Mouse (Mus musculus): ENCODE data around the gene Celf1. TPM values are rescaled to one million over a fixed set of nuclear protein-coding genes. Genes with fewer than 3 reads are reported as not detected.

Gene Celf1
- polyA plus RNA-seq, 1 experiment from 2014 or later: 91.3 TPM

- no peak overlapping the region for H3K4me3 ChIP-seq
- no peaks in the 10 kb centered on the region for H3K4me1 ChIP-seq
- peaks cover 5% of the 10 kb centered on the region; the same call in 1 of the 2 replicates for H3K36me3 ChIP-seq
- no peak overlapping the region for H3K4me2 ChIP-seq
- ATAC-seq (ENCODE audit: insufficient number of reproducible peaks, insufficient read depth, low FRiP score, low TSS enrichment, low read depth): no peak
- no peak overlapping the region for H3K9ac ChIP-seq
- H3K27me3 ChIP-seq: no peaks in the 10 kb centered on the region
- H3K9me3 ChIP-seq: no peaks in the 10 kb centered on the region
- WGBS: 86% methylated on average over 5 of the region's 5 CpGs
- H3K27ac ChIP-seq: no peak overlapping the region
Measured at GRCm38 (mm10) chr2:90950149-90950548, 10.0 kb downstream of the Celf1 start.

GRCm38 (mm10) chr2:90950582-90951194 lies 10.5 kb downstream of the Celf1 start:
- Histone ChIP-seq H3K27me3 (no peaks in the 10 kb centered on the region), H3K4me3 (no peak overlapping the region), H3K9me3 (no peaks in the 10 kb centered on the region), H3K9ac (no peak overlapping the region), H3K27ac (no peak overlapping the region), H3K36me3 (peaks cover 5% of the 10 kb centered on the region; the same call in 1 of the 2 replicates), H3K4me1 (no peaks in the 10 kb centered on the region), H3K4me2 (no peak overlapping the region)
- no peak for ATAC-seq (ENCODE audit: insufficient number of reproducible peaks, insufficient read depth, low FRiP score, low TSS enrichment, low read depth)

- H3K9me3 ChIP-seq: no peaks in the 10 kb centered on the region
- no peak for ATAC-seq (ENCODE audit: insufficient number of reproducible peaks, insufficient read depth, low FRiP score, low TSS enrichment, low read depth)
- no peak overlapping the region for H3K4me2 ChIP-seq
- H3K27me3 ChIP-seq: no peaks in the 10 kb centered on the region
- H3K4me1 ChIP-seq: no peaks in the 10 kb centered on the region
- 79% methylated on average over 3 of the region's 3 CpGs for WGBS
- no peak overlapping the region for H3K4me3 ChIP-seq
- H3K36me3 ChIP-seq: peaks cover 8% of the 10 kb centered on the region
- no peak overlapping the region for H3K27ac ChIP-seq
- H3K9ac ChIP-seq: no peak overlapping the region
Measured at GRCm38 (mm10) chr2:90953461-90953860, 13.3 kb downstream of the Celf1 start.

- H3K4me2 ChIP-seq: no peak overlapping the region
- H3K36me3 ChIP-seq: peaks cover 3% of the 10 kb centered on the region
- WGBS: 54% methylated on average over 1 of the region's 1 CpGs
- H3K4me3 ChIP-seq: no peak overlapping the region
- H3K27ac ChIP-seq: no peak overlapping the region
- no peak overlapping the region for H3K9ac ChIP-seq
- H3K4me1 ChIP-seq: no peaks in the 10 kb centered on the region
- no peaks in the 10 kb centered on the region for H3K9me3 ChIP-seq
- ATAC-seq (ENCODE audit: insufficient number of reproducible peaks, insufficient read depth, low FRiP score, low TSS enrichment, low read depth): no peak
- no peaks in the 10 kb centered on the region for H3K27me3 ChIP-seq
Measured at GRCm38 (mm10) chr2:90956053-90956452, 15.9 kb downstream of the Celf1 start.

DNA sequence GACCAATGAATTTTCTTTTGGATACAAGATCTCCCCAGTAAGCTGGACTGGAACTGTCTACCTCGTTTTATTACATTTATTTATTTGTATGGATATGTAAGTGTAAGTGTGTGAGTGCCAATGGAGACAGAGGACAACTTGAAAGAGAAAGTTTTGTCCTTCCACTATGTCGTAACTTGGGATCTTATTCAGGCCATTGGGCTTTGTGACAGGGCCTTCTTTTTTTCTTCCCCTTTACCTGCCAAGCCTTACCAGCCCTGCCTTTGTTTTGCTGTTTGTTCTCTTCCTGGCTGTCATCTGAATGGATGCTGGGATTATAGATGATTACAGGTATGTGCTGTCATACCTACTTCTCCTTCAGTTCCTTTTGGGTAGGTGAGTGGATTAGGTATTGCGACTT lies 18.7 kb downstream of the Celf1 start:
- H3K4me3 ChIP-seq: no peak overlapping the region
- no peaks in the 10 kb centered on the region for H3K4me1 ChIP-seq
- H3K36me3 ChIP-seq: peaks cover 3% of the 10 kb centered on the region
- H3K9ac ChIP-seq: no peak overlapping the region
- H3K27ac ChIP-seq: no peak overlapping the region
- ATAC-seq (ENCODE audit: insufficient number of reproducible peaks, insufficient read depth, low FRiP score, low TSS enrichment, low read depth): no peak
- H3K4me2 ChIP-seq: no peak overlapping the region
- no peaks in the 10 kb centered on the region for H3K27me3 ChIP-seq
- 86% methylated on average over 3 of the region's 3 CpGs for WGBS
- H3K9me3 ChIP-seq: no peaks in the 10 kb centered on the region

DNA sequence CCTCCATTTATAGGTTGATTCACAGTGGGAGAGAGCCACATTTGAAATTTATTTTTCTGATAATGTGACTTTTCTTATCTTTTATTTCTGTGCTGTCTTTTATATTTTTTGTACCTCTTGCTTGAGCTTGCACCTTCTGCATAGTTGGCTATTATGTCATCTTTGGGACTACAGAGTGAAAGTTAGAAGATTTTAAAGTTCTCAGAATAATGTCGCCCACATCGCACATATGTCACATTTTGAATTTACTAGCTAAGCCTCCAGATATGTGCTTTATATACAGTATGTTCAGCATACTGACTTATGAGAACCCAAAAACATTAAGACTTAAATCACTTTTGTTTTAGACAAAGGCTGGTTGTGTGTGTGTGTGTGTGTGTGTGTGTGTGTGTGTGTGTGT lies 19.8 kb downstream of the Celf1 start:
- Histone ChIP-seq H3K27ac (no peak overlapping the region), H3K9ac (no peak overlapping the region), H3K4me1 (peaks cover 6% of the 10 kb centered on the region), H3K4me3 (no peak overlapping the region), H3K36me3 (peaks cover 3% of the 10 kb centered on the region), H3K27me3 (no peaks in the 10 kb centered on the region), H3K9me3 (no peaks in the 10 kb centered on the region), H3K4me2 (no peak overlapping the region)
- no peak for ATAC-seq (ENCODE audit: insufficient number of reproducible peaks, insufficient read depth, low FRiP score, low TSS enrichment, low read depth)
- 98% methylated on average over 2 of the region's 2 CpGs for WGBS

GRCm38 (mm10) chr2:90963304-90963703 lies 23.1 kb downstream of the Celf1 start:
- no peaks in the 10 kb centered on the region; the same call in 1 of the 2 replicates for H3K36me3 ChIP-seq
- WGBS: 91% methylated on average over 1 of the region's 1 CpGs
- H3K4me1 ChIP-seq: peaks cover 9% of the 10 kb centered on the region
- H3K4me3 ChIP-seq: no peak overlapping the region
- H3K4me2 ChIP-seq: no peak overlapping the region
- H3K9ac ChIP-seq: no peak overlapping the region
- no peak for ATAC-seq (ENCODE audit: insufficient number of reproducible peaks, insufficient read depth, low FRiP score, low TSS enrichment, low read depth)
- no peak overlapping the region for H3K27ac ChIP-seq
- no peaks in the 10 kb centered on the region for H3K9me3 ChIP-seq
- no peaks in the 10 kb centered on the region for H3K27me3 ChIP-seq

- Histone ChIP-seq H3K4me1 (peaks cover 9% of the 10 kb centered on the region), H3K36me3 (no peaks in the 10 kb centered on the region), H3K9ac (no peak overlapping the region), H3K4me3 (no peak overlapping the region), H3K27ac (peak overlapping the region; percentile 22; the same call in 1 of the 2 replicates), H3K9me3 (no peaks in the 10 kb centered on the region), H3K27me3 (no peaks in the 10 kb centered on the region), H3K4me2 (no peak overlapping the region)
- 73% methylated on average over 7 of the region's 7 CpGs for WGBS
- no peak for ATAC-seq (ENCODE audit: insufficient number of reproducible peaks, insufficient read depth, low FRiP score, low TSS enrichment, low read depth)
Measured at GRCm38 (mm10) chr2:90964811-90965465, 24.8 kb downstream of the Celf1 start.

DNA sequence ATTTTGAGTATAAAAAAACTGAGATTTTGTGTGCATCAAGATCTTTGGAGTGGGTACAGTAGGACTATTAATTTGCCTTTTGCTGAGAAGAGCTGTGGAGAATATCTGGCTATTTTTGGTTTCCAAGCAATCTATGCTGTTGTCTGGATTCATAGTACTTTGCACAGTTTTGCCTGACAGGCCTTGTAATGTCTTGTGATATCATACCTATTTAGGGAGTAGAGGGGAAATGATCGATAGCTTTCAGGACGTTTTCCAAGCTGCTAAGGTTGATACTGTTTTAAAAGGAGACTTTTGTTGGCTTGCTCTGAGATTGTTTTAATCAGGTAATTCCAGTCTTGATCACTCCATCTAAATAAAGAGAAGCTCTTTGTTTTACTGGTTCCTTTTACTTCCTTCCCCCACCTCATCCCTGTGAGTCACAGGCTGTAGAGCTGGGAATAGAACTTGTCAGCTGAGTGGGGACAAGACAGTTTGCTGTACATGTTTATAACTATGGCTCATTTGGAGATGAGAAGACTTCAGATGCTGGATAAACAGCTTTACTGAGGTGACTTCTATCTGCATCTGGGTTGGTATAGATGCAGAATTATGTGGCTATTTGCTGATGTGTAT lies 25.4 kb downstream of the Celf1 start:
- Histone ChIP-seq H3K4me1 (peaks cover 9% of the 10 kb centered on the region), H3K9me3 (no peaks in the 10 kb centered on the region), H3K4me2 (no peak overlapping the region), H3K27me3 (no peaks in the 10 kb centered on the region), H3K36me3 (no peaks in the 10 kb centered on the region), H3K4me3 (no peak overlapping the region), H3K27ac (no peak overlapping the region), H3K9ac (no peak overlapping the region)
- WGBS: 56% methylated on average over 2 of the region's 2 CpGs
- no peak for ATAC-seq (ENCODE audit: insufficient number of reproducible peaks, insufficient read depth, low FRiP score, low TSS enrichment, low read depth)

- no peak overlapping the region for H3K9ac ChIP-seq
- no peak overlapping the region for H3K4me2 ChIP-seq
- peaks cover 10% of the 10 kb centered on the region; the same call in 1 of the 2 replicates for H3K36me3 ChIP-seq
- ATAC-seq (ENCODE audit: insufficient number of reproducible peaks, insufficient read depth, low FRiP score, low TSS enrichment, low read depth): no peak
- H3K4me1 ChIP-seq: no peaks in the 10 kb centered on the region
- H3K27me3 ChIP-seq: no peaks in the 10 kb centered on the region
- H3K9me3 ChIP-seq: no peaks in the 10 kb centered on the region
- no peak overlapping the region for H3K4me3 ChIP-seq
- H3K27ac ChIP-seq: no peak overlapping the region
Measured at GRCm38 (mm10) chr2:90970606-90971005, 30.4 kb downstream of the Celf1 start.

GRCm38 (mm10) chr2:90974101-90974500 lies 33.9 kb downstream of the Celf1 start:
- Histone ChIP-seq H3K9me3 (no peaks in the 10 kb centered on the region), H3K4me1 (no peaks in the 10 kb centered on the region), H3K4me3 (no peak overlapping the region), H3K27me3 (no peaks in the 10 kb centered on the region), H3K27ac (no peak overlapping the region), H3K9ac (no peak overlapping the region), H3K36me3 (peaks cover 10% of the 10 kb centered on the region; the same call in 1 of the 2 replicates), H3K4me2 (no peak overlapping the region)
- no peak for ATAC-seq (ENCODE audit: insufficient number of reproducible peaks, insufficient read depth, low FRiP score, low TSS enrichment, low read depth)
